Mouse (Mus musculus) T-helper 17 cell (primary cell): ENCODE measurements at regions not wholly inside any gene's neighbourhood (a gene's known extent, or its start where the extent isn't known, plus 50 kb on each side); places are given as distances from the start of the nearest gene placed in this dataset.

Experiments used
- in situ Hi-C, 2 experiments: fragments of 300-600 bp; cut with MboI, MseI; formaldehyde crosslinking; loops; 1 replicate in 1 of 2; 2 replicates in 1 of 2; pipeline ENCODE4 v1.15.1; 2025; ENCODE audit warnings: high pct_unique_total_duplicates in 2 of 2

DNA sequence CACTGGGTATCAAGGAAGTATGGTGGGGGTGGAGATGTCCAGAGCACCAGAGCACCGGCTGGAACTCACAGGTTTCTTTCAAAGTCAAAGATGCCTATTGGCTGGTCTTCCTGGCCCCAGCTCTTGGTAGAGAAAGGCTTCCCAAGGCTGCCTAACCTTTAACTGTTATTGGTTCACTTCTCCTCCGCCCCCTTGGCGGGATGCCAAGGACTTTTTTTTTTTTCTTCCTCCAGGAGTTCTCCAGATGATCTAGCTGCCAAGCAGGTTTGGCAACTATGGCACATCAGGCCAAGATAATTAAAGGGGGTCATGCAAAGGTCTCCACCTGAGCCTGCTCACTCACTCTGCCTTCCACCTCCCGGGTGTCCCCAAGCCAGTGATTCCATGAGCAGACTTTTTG, 67.5 kb downstream of the Sc5d start:
- in situ Hi-C loops = no loop called here

DNA sequence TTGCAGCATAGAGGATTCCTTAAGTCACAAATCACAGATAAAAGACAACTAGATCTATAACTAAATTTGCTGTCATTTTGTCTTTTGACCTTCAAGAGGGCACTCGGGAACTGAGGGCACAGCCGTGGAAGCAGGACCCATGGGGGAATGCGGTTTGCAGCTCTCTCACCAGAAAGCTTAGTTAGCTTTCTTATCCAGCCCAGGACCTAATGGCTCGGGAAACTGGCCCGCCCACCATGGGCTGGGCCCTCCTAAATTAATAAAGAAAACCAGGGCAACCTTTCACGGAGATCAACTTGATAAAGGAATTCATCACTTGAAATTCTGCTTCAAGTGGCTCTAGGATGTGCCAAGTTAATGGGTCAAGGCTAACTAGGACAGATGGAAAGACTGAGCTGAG, 67.9 kb downstream of the Sc5d start:
- in situ Hi-C loops = no loop called here

DNA sequence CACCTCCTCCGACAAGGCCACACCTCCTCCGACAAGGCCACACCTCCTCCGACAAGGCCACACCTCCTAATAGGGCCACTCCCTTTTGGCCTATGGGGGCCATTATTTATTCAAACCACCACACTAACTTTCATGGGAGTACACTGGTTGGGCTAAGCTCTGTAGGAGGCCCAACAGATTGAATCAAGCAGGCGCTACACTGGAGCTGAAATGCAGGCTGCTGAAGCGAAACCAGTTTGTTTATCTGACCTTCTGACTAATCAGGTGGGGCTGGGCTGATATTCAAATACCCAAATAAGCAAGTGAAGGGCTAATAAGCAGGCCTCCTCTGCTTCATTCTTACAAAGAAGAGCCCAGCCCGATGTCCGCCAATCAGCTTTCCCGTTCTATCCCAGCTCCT, 68.4 kb downstream of the Sc5d start:
- in situ Hi-C loops = no loop called here

DNA sequence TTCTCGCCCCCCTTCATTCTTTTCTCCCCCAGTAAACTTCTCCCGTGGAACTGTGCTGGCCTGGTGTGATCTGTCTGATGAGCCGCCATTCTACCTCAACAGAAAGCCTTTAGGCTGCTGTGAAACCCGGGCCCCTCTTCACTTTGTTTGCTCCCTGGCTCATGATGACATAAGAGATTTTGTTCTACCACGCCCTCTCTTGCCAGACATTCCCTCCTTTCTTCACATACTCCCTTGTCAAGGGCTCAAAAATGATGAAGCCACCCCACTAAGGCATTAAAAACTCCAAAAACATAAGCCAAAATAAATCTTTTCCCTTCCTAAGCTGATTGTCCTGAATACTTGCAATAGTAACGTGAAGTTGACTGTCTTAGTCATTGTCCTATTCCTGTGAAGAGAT, 69.1 kb downstream of the Sc5d start:
- in situ Hi-C loops = no loop called here

DNA sequence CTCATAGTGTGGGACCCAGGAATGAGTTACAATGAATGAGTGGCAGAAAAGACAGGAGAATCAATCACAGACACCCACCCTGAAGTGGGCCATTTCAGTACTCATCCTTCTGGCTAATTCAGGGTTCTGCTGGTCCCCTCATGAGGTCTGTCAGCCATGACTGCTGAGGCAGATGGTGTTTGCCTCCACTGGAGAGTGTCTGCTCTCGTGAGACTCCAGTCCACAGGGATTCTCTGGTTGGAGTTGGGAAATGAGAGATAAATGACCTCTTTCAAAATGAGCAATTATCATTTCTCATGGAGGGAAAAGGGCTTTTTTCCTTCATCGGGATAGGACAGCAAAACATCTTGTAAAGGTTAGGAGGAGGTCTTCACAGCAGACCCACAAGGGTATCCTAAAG, 69.9 kb downstream of the Sc5d start:
- in situ Hi-C loops = no loop called here

DNA sequence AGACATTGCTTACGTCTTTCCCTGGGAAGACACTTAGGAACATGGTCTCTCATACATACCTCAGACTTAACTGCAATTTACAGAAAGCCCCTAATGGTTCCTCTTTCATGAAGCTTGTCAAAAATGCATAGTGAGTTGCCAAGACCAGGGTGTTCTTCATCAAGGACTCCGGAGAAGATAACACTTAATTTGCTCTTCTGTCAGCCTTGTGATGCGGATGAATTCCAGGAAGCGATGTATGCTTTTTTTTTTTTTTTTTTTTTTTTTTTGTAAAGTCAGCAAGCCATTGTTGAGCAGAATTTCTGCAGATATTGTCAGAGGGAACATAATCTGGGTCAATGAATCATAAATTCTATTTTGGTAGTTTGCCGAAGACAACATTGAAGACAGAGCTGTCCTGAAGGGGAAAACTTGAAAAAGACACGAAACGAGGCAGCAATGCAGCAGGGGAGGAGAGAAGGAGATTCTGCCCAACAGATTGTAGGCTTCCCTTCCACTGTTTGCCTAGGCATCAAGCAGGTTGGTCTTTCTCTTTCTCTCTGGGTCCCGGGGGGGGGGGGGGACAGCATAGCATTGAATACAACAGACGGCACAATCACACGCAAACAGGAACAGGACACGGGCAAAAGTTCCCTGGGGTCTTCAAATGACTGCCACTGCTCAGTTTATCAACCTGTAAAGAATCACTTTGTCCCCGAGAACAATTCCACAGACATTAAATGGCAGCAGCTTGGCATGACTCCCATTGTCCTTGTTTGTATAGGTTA, 69.1 kb upstream of the Sorl1 start:
- in situ Hi-C loops = no loop called here

DNA sequence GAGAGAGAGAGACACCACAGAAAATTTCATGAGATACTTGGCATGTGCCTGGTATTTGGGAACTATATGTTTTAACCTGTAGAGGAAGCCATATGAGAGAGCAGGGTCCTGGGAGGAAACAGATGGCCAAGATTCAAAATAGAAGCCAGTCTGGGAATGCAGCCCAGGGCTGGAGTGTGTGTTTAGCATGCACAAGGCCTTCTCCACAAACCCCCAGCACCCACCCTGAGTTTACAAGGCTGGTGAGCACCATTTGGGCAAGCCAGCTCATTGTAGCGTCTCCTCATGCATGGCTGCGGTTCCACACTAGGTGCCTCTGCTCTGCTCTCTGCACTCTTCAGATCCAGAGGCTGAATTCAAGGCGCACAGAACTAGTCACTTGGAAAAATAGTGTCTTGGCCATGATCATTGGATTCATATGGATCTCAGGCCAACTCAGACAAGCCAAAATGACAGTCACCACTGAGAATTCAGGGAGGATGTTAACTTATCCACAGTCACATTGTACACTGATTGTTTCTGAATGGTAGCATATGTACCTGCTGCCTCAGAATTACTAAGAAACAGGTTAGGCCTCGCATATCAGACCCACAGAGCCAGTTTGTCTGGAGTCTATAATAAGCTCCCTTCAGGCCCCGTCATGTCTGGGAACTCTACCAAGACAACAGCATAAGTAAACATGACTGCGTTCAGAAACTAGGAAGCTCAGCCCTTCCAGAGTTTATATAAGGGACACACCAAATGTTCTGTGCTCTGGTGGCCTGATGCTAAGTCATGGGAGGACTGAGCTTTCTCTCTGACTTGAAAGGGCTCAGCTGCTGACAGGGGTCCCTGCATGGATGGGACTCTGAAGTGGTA, 63.5 kb upstream of the Sorl1 start:
- in situ Hi-C loops = no loop called here

DNA sequence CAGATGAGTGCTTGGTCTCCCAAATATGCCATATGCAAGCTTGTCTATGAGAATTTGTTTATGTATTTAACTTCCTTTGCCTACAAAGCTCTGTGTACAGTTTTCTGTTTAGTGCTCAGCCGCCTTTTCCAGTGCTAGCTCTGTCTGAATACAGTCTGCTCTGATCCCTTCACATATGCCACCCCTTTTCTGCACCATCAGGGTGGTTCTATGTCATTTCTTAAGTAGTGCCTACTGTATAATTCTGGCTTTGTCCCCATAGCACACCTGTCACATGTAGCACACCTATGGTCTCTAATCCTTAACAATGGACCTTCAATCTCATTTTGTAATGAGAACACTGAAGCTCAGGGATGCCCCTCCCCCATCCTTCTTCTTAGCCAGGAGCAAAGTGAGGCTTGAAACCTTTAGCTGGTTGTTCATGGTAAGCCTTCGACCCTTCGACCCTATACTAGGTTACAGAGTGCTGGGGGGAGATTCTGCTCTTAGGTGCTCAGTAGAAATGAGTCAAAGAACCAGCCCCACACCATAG, 60.1 kb upstream of the Sorl1 start:
- in situ Hi-C loops = no loop called here

DNA sequence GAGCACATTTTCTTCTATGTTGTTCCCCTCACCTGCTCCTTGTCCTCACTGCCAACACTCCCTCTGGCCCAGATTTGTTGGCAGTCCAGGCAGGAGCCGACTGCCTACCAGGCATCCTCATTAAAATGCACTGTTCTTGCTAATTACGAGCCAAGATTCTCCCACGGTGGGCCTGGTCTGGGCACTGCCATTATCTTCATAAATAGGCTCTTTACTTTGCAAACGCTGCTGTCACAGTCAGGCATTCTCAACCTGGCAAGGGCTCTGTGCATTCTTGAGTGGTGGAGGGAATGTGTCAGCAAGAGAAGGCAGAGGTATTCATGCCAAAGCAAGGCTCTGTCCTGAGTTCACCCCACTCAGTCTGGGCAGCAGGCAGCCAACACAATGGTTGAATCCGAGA, 59.4 kb upstream of the Sorl1 start:
- in situ Hi-C loops = no loop called here

DNA sequence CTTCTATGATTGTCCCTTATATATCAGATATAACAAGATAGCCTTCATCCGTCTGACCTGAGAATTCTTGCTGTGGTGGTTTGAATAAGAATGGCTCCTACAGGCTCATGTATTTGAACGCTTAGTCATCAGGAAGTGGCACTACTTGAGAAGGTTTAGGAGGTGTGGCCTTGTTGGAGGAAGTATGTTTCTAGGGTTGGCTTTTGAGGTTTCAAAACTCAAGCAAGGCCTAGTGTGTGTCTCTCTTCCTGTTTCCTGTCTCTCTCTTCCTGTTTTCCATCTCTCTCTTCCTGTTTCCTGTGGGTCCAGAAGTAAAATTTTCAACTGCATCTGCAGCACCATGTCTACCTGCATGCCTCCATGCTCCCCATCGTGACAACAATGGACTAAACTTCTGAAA, 58.3 kb upstream of the Sorl1 start:
- in situ Hi-C loops = no loop called here

DNA sequence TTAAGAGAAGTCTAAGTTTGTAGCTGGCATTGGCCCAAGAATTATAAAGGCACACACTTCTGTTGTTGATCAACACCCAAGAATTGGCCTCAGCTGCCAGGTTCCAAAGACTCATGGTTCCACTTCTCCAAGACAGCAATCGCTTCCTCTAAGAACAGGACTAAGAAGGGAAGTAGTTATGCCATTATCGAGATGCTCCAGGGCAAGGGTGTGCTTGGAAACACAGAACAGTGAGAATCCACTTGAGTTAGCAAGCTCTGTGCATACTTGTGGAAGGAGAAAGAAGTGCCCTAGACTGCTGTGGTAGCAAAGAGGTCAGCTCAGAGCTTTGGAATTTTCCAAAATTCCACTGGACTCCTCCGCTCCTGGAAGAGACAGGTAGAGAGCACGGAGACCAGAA, 56.1 kb upstream of the Sorl1 start:
- in situ Hi-C loops = no loop called here

DNA sequence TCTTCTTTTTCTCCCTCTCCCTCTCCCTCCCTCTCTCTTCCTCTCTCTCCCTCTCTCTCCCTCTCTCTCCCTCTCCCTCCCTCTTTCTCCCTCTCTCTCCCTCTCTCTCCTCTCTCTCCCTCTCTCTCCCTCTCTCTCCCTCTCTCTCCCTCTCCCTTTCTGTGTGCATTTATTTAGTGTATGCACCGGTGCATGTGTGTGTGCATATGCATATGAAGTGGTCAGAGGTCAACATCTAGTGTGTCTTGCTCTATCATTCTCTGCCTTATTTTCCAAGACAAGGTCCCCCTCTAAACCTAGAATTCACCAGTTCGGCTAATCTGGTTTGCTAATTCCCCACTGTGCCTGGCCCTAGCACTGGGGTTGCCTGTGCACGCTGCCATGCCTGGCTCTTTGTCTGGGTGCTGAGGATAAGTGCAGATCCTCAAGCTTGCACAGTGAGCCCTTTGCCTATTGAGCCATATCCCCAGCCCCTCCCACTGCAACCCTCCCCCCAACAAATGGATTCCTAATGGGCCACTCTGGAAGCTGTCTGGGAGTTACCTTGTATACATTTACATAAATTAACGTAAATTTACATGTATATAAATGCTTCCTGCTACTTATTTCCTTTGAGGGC, 54.8 kb upstream of the Sorl1 start:
- in situ Hi-C loops = loop anchor here in 1 of 2 experiments (5.0 kb wide), 1 partner anchor 48 kb away; no protein-coding TSS in a partner anchor

DNA sequence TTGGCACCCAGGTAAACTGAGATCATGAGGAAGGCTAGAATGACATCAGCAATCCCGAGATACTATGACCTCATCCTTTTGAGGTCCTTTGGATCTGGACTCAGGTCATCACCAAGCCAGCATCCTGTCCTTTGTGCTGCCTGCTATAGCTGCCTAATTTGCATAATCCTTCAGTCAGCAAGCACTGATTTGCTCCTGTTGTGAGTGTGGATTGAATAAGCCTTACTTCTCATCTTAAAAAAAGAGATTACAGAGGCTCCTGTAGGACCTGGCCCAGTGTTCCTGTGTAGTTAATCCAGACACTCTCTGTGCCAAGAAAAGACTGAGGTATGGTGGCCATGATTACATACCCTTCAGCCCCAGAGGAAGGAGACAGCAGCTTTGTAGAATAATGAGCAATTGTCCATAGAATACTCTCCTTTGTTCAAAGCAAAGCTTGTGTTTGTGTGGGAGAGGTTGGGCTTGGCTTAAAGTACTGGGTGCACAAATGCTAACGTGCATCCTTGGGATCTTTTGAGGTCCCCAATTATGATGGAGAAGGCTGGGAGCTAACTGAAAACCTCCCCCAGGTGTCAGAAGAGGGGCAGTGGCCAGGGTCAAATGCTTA, 50.4 kb upstream of the Sorl1 start:
- in situ Hi-C loops = no loop called here
